Mouse (Mus musculus) olfactory bulb, adult 2 months (tissue): ENCODE data around the gene Slc6a1. TPM values are rescaled to one million over a fixed set of nuclear protein-coding genes. Genes with fewer than 3 reads are reported as not detected.
A peak's percentile ranks its signal among the peaks of the same experiment; 100 is the strongest.

Experiments
- H3K27ac ChIP-seq: fragments of 200-500 bp; 2 replicates; pipeline ENCODE4 v1.5.1; 2012; ENCODE audit warnings: low read depth, low read length; ENCODE audit not compliant: insufficient read depth
- H3K4me1 ChIP-seq: fragments of 200-500 bp; 2 replicates; pipeline ENCODE4 v1.6.1; 2012; ENCODE audit warnings: low read length; ENCODE audit not compliant: control insufficient read depth, insufficient read depth
- H3K4me3 ChIP-seq: fragments of 200-500 bp; 2 replicates; pipeline ENCODE4 v1.5.1; 2012; ENCODE audit warnings: mild to moderate bottlenecking, low read depth, low read length, moderate library complexity; ENCODE audit not compliant: insufficient read depth
- CTCF ChIP-seq: fragments of 200-500 bp; IDR thresholded peaks from 2 replicates; pipeline ENCODE4 v1.5.1; 2012; ENCODE audit warnings: low read depth, mild to moderate bottlenecking, low read length, moderate library complexity; ENCODE audit not compliant: insufficient read depth
- POLR2A ChIP-seq: fragments of 200-500 bp; IDR thresholded peaks from 2 replicates; pipeline ENCODE4 v1.6.1; 2012; ENCODE audit warnings: mild to moderate bottlenecking, low read depth, low read length, moderate library complexity; ENCODE audit not compliant: insufficient read depth
- WGBS: fragments of 180-500 bp; shearing (Covaris S2); methylation state at CpG from one replicate; pipeline ENCODE4 v1.1.7; 2018; 5-methylcytosine and 5-hydroxymethylcytosine counted together
- polyA plus RNA-seq: library from polyadenylated mRNA; stranded (reverse); fragments of >200 nt; gene quantifications from 2 replicates; pipeline ENCODE4 v1.2.4, GENCODE M21; 2012; ENCODE audit warnings: low replicate concordance; ENCODE audit not compliant: missing spikeins, insufficient read depth, insufficient read length

The Slc6a1 gene
- 94.2 and 142 TPM in 2 replicates for polyA plus RNA-seq

DNA sequence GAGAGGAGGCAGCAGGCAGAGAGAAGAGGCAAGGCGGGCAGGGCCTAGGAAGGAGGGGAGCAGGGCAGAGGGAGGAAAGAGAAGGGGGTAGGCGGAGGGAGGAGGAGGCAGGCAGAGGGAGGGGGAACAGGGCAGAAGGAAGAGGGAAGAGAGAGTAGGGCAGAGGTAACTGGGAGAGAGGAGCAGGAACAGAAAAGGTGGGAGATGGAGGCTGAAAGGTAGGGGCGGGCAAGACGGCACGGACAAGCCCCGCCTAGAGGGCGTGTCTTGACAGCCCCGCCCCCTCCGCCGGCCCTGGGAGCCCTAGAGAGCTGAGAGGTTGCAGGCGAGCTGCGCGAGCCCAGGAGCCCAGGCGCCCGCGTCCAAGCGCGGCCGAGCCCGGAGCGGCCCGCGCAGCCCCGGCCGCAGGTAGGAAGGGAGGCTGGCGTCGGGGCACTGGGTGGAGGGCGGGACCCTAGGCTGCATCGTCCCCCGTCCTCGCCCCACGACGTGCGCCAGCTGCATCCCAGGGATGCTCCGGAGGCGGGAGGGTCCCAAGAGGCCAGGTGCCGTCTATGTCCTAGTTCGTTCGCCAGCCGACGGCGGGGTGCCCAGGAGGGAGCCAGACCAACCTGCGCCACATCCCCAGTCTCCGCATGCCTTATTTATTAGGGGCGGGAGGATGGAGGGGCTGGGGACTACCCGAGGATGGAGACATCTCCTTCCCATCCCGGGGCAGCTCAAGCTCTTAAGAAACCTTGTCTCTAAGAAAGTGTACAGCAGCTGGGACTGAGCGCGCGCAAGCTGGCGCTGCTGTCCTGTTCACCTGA is at the start of gene Slc6a1:
TSS of gene Slc6a1 (plus strand) at position 167 of the 809 bp plus-strand sequence.
- under 1% methylated on average over 51 of the region's 51 CpGs for WGBS
- Histone ChIP-seq H3K4me3 (peak within 1 kb of the TSS; percentile 59), H3K27ac (peak within 1 kb of the TSS; percentile 87), H3K4me1 (peaks cover 29% of the 10 kb centered on the region)
- TF ChIP-seq CTCF (no peak), POLR2A (peak; percentile 89)

DNA sequence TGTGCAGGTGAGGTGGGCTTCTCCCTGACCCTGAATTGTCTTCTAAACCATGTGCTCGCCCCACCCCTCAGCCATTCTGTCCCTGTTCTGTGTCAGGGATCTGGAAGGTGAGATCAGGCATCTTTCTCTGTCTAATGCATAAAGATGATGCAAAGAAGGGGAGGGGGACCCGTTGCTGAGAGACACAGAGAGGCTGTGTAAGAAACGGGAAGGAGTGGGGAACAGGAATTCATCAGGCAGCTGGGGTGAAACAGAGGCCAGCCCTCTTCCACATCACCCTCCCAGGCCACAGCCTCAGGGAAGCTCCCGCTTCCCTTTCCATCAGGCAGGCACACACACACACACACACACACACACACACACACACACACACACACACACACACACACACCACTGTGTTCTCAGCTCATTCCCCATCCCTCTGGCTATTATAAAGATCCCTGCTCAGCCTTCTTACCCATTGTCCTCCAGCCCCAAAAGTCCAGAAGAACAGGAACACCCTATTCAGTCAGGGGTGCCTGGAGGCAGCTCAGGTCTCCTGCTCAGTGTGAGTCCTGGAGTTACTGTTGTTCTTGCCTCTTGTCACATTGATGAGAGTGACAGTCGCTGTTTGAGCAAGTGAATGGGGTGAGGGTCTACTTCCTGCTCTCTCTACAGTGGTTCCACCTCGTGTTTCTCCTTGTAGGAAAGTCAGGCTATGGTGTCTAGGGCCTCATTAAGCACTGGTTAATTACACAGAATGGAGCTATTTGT is 43.4 kb upstream of the Slc6a1 start:
- Histone ChIP-seq H3K4me3 (no peak overlapping the region), H3K27ac (peak overlapping the region; percentile 38; the same call in 1 of the 2 replicates), H3K4me1 (peaks cover 25% of the 10 kb centered on the region)
- TF ChIP-seq POLR2A (no peak), CTCF (no peak)
- 15% methylated on average over 6 of the region's 6 CpGs for WGBS

DNA sequence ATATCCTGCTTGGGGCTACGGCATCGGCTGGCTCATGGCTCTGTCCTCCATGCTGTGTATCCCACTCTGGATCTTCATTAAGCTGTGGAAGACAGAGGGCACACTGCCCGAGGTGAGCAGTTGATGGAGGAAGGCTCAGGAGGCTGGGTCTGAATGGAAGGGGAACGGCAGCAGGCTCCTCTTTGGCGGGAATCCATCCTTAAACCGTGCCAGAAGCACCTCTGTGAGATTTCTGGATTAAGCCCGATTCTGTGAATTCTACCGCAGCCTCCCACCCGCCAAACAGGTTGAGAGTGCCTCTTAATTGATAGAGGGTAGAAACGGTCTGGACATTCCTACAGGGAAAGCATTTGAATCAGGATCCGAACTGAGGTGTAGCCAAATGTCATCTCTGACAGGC is 36.8 kb upstream of the Slc6a1 start:
- TF ChIP-seq POLR2A: no peak
- H3K4me1 ChIP-seq: peaks cover 2% of the 10 kb centered on the region; the same call in 1 of the 2 replicates
- H3K27ac ChIP-seq: no peak overlapping the region
- 73% methylated on average over 11 of the region's 11 CpGs for WGBS
- H3K4me3 ChIP-seq: no peak overlapping the region

DNA sequence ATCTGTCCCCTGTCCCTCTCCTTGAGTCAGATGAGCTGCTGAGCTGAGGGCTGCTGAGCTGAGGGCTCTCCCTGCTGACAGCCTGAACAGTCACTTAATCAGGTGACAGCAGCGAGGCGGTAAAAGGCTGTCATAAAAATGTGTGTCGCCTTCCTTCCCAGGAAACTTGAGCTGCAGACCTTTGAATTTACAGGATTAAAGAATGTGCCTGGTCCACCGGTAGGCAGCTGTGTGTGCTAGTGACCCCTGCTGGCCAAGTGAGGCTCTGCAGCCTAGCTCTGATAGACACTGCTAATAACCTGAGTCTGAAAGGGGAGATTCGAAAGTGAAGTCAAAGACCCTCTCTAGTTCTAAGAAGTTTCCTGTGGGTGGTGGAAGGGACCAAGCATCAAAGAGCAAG is 32.1 kb upstream of the Slc6a1 start:
- WGBS: 8% methylated on average over 5 of the region's 5 CpGs
- H3K27ac ChIP-seq: no peak overlapping the region
- TF ChIP-seq CTCF (peak; percentile 66), POLR2A (no peak)

GRCm38 (mm10) chr6:114254927-114255326 is 27.5 kb upstream of the Slc6a1 start:
- 0 out of 2 replicates have a peak overlapping the region, but pooled peaks have one; percentile 17 for H3K27ac ChIP-seq
- no peak for TF ChIP-seq POLR2A
- no peak for TF ChIP-seq CTCF
- 33% methylated on average over 14 of the region's 14 CpGs for WGBS
- H3K4me3 ChIP-seq: no peak overlapping the region
- peaks cover 24% of the 10 kb centered on the region for H3K4me1 ChIP-seq

More for the DNA sequence above, 32.1 kb upstream of the Slc6a1 start:
- H3K4me3 ChIP-seq: no peak overlapping the region
- peaks cover 17% of the 10 kb centered on the region for H3K4me1 ChIP-seq

DNA sequence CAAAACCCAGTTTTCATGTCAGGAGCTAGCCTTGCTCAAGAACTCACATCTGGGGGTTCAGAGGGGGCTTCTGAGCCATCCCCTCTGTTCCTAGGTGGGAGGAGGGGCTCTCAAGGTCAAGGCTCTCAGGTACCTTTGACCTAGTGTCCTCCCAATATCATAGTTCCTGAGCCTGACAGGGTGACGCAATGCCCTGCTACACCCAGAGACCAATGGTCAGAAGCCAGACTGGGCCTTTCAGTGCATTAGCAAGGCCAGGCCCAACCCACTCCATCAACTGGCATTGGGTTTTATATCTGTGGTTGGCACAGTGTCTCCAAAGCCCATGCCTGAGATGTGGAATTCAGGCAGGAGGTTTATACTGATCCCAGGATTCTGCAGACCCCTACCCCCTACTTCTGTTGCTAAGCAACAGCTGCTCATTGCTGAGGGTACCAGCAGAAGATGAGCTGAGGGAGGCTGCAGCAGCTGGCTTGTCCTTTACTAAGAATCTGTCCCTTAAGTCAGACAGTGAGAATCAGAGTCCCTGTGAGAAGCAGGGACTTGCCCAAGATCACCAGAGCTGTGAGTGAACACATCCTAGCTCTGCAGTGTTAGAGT is 24.6 kb upstream of the Slc6a1 start:
- H3K4me1 ChIP-seq: peaks cover 26% of the 10 kb centered on the region
- no peak for TF ChIP-seq POLR2A
- no peak for TF ChIP-seq CTCF
- no peak overlapping the region for H3K4me3 ChIP-seq
- 89% methylated on average over 1 of the region's 1 CpGs for WGBS
- H3K27ac ChIP-seq: no peak overlapping the region

DNA sequence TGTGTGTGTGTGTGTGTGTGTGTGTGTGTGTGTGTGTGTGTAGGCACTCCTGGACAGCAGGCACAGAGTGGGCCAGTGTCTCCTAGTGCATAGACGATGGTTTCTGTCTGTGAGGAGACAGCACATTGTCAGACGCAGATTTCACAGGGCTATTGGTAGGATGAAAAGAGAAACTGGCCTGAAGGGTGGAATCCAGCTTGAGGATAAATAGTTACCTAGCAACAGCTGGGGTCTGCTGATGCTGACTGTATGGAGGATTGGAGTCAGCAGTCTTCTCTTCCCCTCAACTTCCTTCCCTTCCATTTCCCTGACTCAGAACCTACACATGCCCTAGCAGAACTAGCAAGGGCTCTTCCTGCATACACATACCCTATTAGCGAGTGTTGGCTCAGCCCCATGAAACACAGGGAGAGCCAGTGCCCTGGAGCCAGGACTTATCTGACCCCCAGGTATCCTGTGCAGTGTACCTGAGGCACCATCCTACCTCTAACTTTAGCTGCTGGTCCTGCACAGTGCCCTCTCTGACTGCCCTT is 23.7 kb upstream of the Slc6a1 start:
- Histone ChIP-seq H3K4me3 (no peak overlapping the region), H3K27ac (no peak overlapping the region), H3K4me1 (peaks cover 27% of the 10 kb centered on the region)
- TF ChIP-seq CTCF (no peak), POLR2A (no peak)
- WGBS: 56% methylated on average over 3 of the region's 3 CpGs

DNA sequence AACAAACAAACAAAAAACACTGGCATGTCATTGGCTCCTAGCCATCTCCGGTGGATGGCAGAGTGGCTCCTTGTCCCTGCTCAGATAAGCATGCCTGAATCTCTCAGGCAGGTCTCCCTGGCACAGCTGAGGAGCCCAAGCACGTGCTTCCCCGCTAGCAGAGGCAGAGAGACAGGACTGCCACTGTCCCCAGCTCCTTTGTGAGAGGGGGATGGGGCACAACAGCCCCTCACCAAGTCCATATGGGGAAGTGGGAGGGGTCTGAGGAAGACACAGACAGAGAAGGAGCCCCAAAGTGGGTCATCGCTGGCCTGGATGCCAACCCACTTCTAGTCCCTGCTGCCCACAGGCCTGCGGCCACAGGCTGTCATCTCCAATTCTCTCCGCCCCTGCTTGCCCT is 20.8 kb upstream of the Slc6a1 start:
- TF ChIP-seq POLR2A (no peak), CTCF (no peak)
- H3K4me1 ChIP-seq: peaks cover 25% of the 10 kb centered on the region
- H3K4me3 ChIP-seq: no peak overlapping the region
- H3K27ac ChIP-seq: no peak overlapping the region
- whole genome bisulfite sequencing: 66% methylated on average over 6 of the region's 6 CpGs

GRCm38 (mm10) chr6:114264010-114264409 is 18.4 kb upstream of the Slc6a1 start:
- Histone ChIP-seq H3K4me3 (no peak overlapping the region), H3K27ac (no peak overlapping the region), H3K4me1 (peaks cover 28% of the 10 kb centered on the region)
- TF ChIP-seq POLR2A: no peak
- TF ChIP-seq CTCF: no peak
- WGBS: 48% methylated on average over 3 of the region's 3 CpGs
